Comparison of ENCODE assay signal across 12 mouse cellular contexts in the genomic region with DNA sequence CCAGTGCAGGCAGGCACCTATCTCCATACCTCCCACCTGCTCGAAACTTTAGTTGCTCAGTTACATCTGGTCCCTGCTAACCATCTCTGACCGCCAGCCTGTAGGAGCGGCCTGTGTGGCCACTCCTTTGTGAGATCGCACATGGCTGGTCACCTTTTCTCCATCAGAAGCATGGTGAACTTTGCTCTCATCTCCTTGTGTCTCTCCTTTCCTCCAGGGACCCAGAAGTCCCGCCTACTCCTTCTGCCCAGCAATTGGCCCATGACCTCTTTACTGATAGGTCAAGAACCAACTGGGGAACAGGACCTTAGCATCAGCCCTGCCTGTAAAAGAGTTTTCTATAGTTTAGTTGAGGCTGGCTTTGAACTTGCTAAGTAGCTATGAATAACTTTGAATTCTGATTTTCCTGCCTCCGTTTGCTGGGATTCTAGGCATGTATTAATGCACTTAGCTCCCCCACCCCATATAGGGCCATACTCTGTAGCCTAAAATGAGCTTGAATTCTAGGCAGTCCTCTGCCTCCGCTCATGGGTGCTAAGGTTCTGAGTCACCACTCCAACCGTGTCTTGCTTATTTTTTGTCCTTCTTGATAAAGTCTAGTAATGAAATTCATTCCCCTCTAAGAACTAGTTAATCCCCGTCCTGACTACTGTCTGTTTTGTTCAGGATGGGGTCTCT. TPM values are rescaled to one million over a fixed set of nuclear protein-coding genes. Genes with fewer than 3 reads are reported as not detected.
DNase-seq lines count a peak whose midpoint lies in the region; ATAC-seq and TF ChIP-seq lines count a peak whose summit lies in the region.
"Had no signal": no experiment of that assay in that cellular context is flagged by ENCODE, and none has a peak within 500 bp of the region (broad histone marks: within the 10 kb centered on the region; RNA-seq: fewer than 3 reads in every experiment).

No protein-coding gene starts in this region.

- no peak overlapping the region for H3K27ac ChIP-seq in kidney, adult 2 months (ENCODE audit: insufficient read depth, low read depth, low read length)
- peak overlapping the region; percentile 98 for H3K27ac ChIP-seq in thymus, adult 2 months (ENCODE audit: control insufficient read depth, insufficient read depth, low read length)
- H3K27ac ChIP-seq: limb, embryonic 10.5 days had no signal

- no peak overlapping the region for H3K4me3 ChIP-seq in kidney, adult 2 months (ENCODE audit: insufficient read depth, low read depth, low read length)
- H3K4me3 ChIP-seq in thymus, adult 2 months (ENCODE audit: control insufficient read depth, insufficient read depth, low read length): peak overlapping the region; percentile 35
- H3K4me3 ChIP-seq: limb, embryonic 10.5 days had no signal

- no peak for TF ChIP-seq POLR2A in kidney, adult 2 months (IDR thresholded peaks at IDR 0.05; ENCODE audit: low read depth, low read length)
- no peak for TF ChIP-seq POLR2A in thymus, adult 2 months (IDR thresholded peaks at IDR 0.05; ENCODE audit: control insufficient read depth, extremely low read depth, insufficient read depth, low read length, poor library complexity)

- H3K36me3 ChIP-seq in kidney, adult 2 months (ENCODE audit: control insufficient read depth, insufficient read depth, low read length): no peaks in the 10 kb centered on the region
- H3K36me3 ChIP-seq in thymus, adult 2 months (ENCODE audit: control insufficient read depth, insufficient read depth, low read length): no peaks in the 10 kb centered on the region

- H3K27me3 ChIP-seq in kidney, adult 2 months (replicated peaks; ENCODE audit: control insufficient read depth, insufficient read depth, low read length): no peaks in the 10 kb centered on the region
- no peaks in the 10 kb centered on the region for H3K27me3 ChIP-seq in thymus, adult 2 months (ENCODE audit: control insufficient read depth, insufficient read depth, low read length)

- peak; percentile 36 for DNase-seq in kidney, adult 2 months
- DNase-seq in kidney, postnatal 36 days: no peak
- no peak for DNase-seq in thymus, adult 2 months
- no peak for DNase-seq in thymus, postnatal 4 days
- DNase-seq in T-cell, adult 2 months (ENCODE audit: low spot score): peak; percentile 20
- peak; percentile 76 for DNase-seq in yolk sac, embryonic 10.5 days (ENCODE audit: low spot score)
- DNase-seq in left cerebral cortex, postnatal 4 days: no peak
- DNase-seq: cerebellum, adult 9-10 months; kidney, adult 9 months; right cerebral cortex, postnatal 4 days had no signal

- no peak for ATAC-seq in megakaryocyte progenitor cell, adult 5-6 weeks (replicated peaks; ENCODE audit: poor library complexity)

- 71% methylated on average over 9 of the region's 9 CpGs for WGBS in kidney, adult 2 months
- WGBS in thymus, adult 2 months: 68% methylated on average over 9 of the region's 9 CpGs

- 0 out of 2 replicates have a peak, but pooled peaks cover 3% of the 10 kb centered on the region for H3K4me1 ChIP-seq in kidney, adult 2 months (ENCODE audit: control insufficient read depth, insufficient read depth, low read length)
- H3K4me1 ChIP-seq in thymus, adult 2 months (replicated peaks; ENCODE audit: control insufficient read depth, insufficient read depth, low read length): peaks cover 52% of the 10 kb centered on the region

- TF ChIP-seq CTCF in kidney, adult 2 months (conservative IDR thresholded peaks at IDR 0.05; ENCODE audit: insufficient read depth, insufficient read length, low read depth, low read length): no peak
- TF ChIP-seq CTCF in thymus, adult 2 months (IDR thresholded peaks at IDR 0.05; ENCODE audit: borderline replicate concordance, control insufficient read depth, extremely low read depth, insufficient read depth, low read length, poor library complexity): no peak

- intact Hi-C loops in left cerebral cortex, postnatal 4 days (cut with DNase I): no loop called here

RNA-seq across cellular contexts. Expression of gene Trex1, which starts 9.4 kb away (rescaled TPM):
- polyA plus RNA-seq in kidney, adult 2 months (2012; rRNA removed): 45.2 and 46.7 TPM in 2 replicates
- polyA plus RNA-seq in thymus, adult 2 months (2012; rRNA removed): 210 and 228 TPM in 2 replicates
- 22.4 and 24.1 TPM in 2 replicates for total RNA-seq in megakaryocyte progenitor cell, adult 5-6 weeks (2015)
- 12.3 and 15.6 TPM in 2 replicates for total RNA-seq in megakaryocyte progenitor cell, adult 5-6 weeks (2017)
- 10 to 100 TPM; 14.8 to 15.1 TPM for total RNA-seq in left cerebral cortex, postnatal 4 days (2021)

RNA-seq across cellular contexts. Expression of gene Shisa5, which starts 11.8 kb away (rescaled TPM):
- polyA plus RNA-seq in kidney, adult 2 months (2012; rRNA removed): 467 and 688 TPM in 2 replicates
- 2,502 and 2,648 TPM in 2 replicates for polyA plus RNA-seq in thymus, adult 2 months (2012; rRNA removed)
- 19.7 and 20.5 TPM in 2 replicates for total RNA-seq in megakaryocyte progenitor cell, adult 5-6 weeks (2015)
- 74.8 and 94.4 TPM in 2 replicates for total RNA-seq in megakaryocyte progenitor cell, adult 5-6 weeks (2017)
- total RNA-seq in left cerebral cortex, postnatal 4 days (2021): 10 to 100 TPM; 48.3 to 54.7 TPM

RNA-seq across cellular contexts. Expression of gene Atrip, which starts 23.8 kb away (rescaled TPM):
- 20.2 and 20.9 TPM in 2 replicates for polyA plus RNA-seq in kidney, adult 2 months (2012; rRNA removed)
- 37.9 and 39.9 TPM in 2 replicates for polyA plus RNA-seq in thymus, adult 2 months (2012; rRNA removed)
- total RNA-seq in megakaryocyte progenitor cell, adult 5-6 weeks (2015): 13.3 and 17.6 TPM in 2 replicates
- total RNA-seq in megakaryocyte progenitor cell, adult 5-6 weeks (2017): 15.3 and 20.1 TPM in 2 replicates
- total RNA-seq in left cerebral cortex, postnatal 4 days (2021): 10 to 100 TPM; 33.4 to 37.4 TPM

RNA-seq across cellular contexts. Expression of gene Ccdc51, which starts 32.2 kb away (rescaled TPM):
- polyA plus RNA-seq in kidney, adult 2 months (2012; rRNA removed): 11.4 and 11.7 TPM in 2 replicates
- polyA plus RNA-seq in thymus, adult 2 months (2012; rRNA removed): 11.7 and 11.9 TPM in 2 replicates
- total RNA-seq in megakaryocyte progenitor cell, adult 5-6 weeks (2015): 5.8 and 8.6 TPM in 2 replicates
- total RNA-seq in megakaryocyte progenitor cell, adult 5-6 weeks (2017): 14.6 and 15.2 TPM in 2 replicates
- total RNA-seq in left cerebral cortex, postnatal 4 days (2021): 1 to 10 TPM; 7.9 to 8.4 TPM

RNA-seq across cellular contexts. Expression of gene Tma7, which starts 32.3 kb away (rescaled TPM):
- 42.4 and 80.7 TPM in 2 replicates for polyA plus RNA-seq in kidney, adult 2 months (2012; rRNA removed)
- polyA plus RNA-seq in thymus, adult 2 months (2012; rRNA removed): 31.4 and 52.2 TPM in 2 replicates
- 411 and 433 TPM in 2 replicates for total RNA-seq in megakaryocyte progenitor cell, adult 5-6 weeks (2015)
- 121 and 130 TPM in 2 replicates for total RNA-seq in megakaryocyte progenitor cell, adult 5-6 weeks (2017)
- 100 to 1,000 TPM; 385 to 398 TPM for total RNA-seq in left cerebral cortex, postnatal 4 days (2021)

Comparison
In these comparisons a context has a peak if more than half of its experiments do, and no peak if none do; other contexts are left out.
1. DNase-seq: peak in kidney, adult 2 months (single experiment), T-cell, adult 2 months (single experiment) and yolk sac, embryonic 10.5 days (single experiment); none in kidney, postnatal 36 days (0 of 2), thymus, adult 2 months (single experiment), thymus, postnatal 4 days (single experiment) and left cerebral cortex, postnatal 4 days (single experiment).